Mouse (Mus musculus) heart, embryonic 16.5 days (tissue): ENCODE measurements at regions not wholly inside any gene's neighbourhood (a gene's known extent, or its start where the extent isn't known, plus 50 kb on each side); places are given as distances from the start of the nearest gene placed in this dataset.
"Not testable (repeated sequence)": the region's sequence is repeated elsewhere in the genome, so short reads cannot be mapped to it uniquely, and the experiment has no call there.

Experiments used
- ATAC-seq: fragments of 200-750 bp; cut with Nextera tagmentation; replicated peaks from 2 replicates; pipeline ENCODE4 v1.8.0; 2017; ENCODE audit warnings: moderate number of reproducible peaks; ENCODE audit not compliant: insufficient read depth, low FRiP score; ENCODE audit errors: extremely low read depth
- H3K27ac ChIP-seq: fragments of 300-500 bp; sonication (generic); 2 replicates; pipeline ENCODE4 v1.5.1; 2014; ENCODE audit warnings: mild to moderate bottlenecking, low read length, control low read depth, moderate library complexity
- H3K27me3 ChIP-seq: fragments of 300-500 bp; sonication (generic); 2 replicates; pipeline ENCODE4 v1.6.1; 2014; ENCODE audit warnings: low read length, mixed read lengths; ENCODE audit not compliant: control insufficient read depth, insufficient read depth
- H3K36me3 ChIP-seq: fragments of 300-500 bp; sonication (generic); 2 replicates; pipeline ENCODE4 v1.6.1; 2014; ENCODE audit not compliant: control insufficient read depth, insufficient read depth
- H3K4me1 ChIP-seq: fragments of 300-500 bp; sonication (generic); 2 replicates; pipeline ENCODE4 v1.6.1; 2014; ENCODE audit warnings: low read length, mixed read lengths; ENCODE audit not compliant: control insufficient read depth, insufficient read depth
- H3K4me2 ChIP-seq: fragments of 300-500 bp; sonication (generic); 2 replicates; pipeline ENCODE4 v1.6.1; 2014; ENCODE audit warnings: low read depth, mild to moderate bottlenecking, control low read depth, low read length
- H3K4me3 ChIP-seq: fragments of 300-500 bp; sonication (generic); 2 replicates; pipeline ENCODE4 v1.5.1; 2014; ENCODE audit warnings: mild to moderate bottlenecking, control low read depth, low read length
- H3K9ac ChIP-seq: fragments of 300-500 bp; sonication (generic); 2 replicates; pipeline ENCODE4 v1.6.1; 2014; ENCODE audit warnings: low read length, control low read depth
- H3K9me3 ChIP-seq: fragments of 300-500 bp; sonication (generic); replicated peaks from 2 replicates; pipeline ENCODE4 v1.6.1; 2016; ENCODE audit warnings: low read length; ENCODE audit not compliant: control insufficient read depth
- WGBS: fragments of 180-500 bp; shearing (Covaris S2); extraction: QIAGEN DNeasy Blood & Tissue Kit; methylation state at CpG from one replicate; pipeline ENCODE4 v1.1.7; 2014; 5-methylcytosine and 5-hydroxymethylcytosine counted together

DNA sequence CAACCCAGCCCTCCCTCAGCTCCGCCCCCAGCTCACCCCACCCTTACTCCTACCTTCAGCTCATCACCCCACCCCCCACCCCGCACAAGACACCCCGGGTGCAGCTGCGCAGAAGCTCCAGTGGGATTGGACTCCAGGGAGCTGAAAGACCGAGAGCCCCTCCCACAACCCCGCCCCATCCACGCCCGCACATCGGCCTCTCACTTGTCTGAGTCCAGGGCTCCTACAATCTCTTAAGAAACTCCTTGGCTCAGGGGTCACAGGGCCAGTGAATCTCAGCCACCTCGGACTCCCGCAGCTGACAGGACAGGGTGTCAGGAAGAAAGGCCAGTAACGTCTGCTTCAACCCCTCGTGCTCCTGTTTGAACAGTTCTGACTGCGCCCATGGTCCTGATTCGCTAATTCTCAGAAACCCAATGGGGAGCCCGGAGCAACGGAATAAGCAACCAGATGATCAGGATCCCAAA, 120.7 kb downstream of the Map1s start:
- H3K4me3 ChIP-seq = peak overlapping the region; percentile 19; the same call in 1 of the 2 replicates
- H3K27me3 ChIP-seq, H3K27ac ChIP-seq, H3K4me1 ChIP-seq, H3K9me3 ChIP-seq, H3K36me3 ChIP-seq, ATAC-seq, H3K9ac ChIP-seq: not testable (repeated sequence)
- peak overlapping the region; percentile 57 for H3K4me2 ChIP-seq
- 4% methylated on average over 17 of the region's 17 CpGs for WGBS

DNA sequence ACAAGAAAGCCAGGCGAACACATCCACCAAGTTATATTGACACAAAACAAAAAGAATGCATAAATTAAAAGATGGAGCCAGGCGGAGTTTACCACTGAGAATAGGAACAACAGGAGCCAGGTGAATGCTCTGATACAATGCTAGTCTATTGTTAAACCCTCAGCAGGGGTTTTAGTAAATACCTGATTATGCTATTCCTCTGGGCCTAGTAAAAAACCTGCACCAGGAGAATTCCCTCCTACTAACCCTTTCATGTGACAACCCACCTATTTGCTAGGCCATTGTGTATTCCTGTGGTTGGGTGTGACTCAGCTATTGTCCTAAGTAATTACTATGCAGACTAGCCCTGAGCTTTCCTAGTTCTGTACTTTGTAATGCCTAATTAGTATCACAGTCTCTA, 122.8 kb downstream of the Map1s start:
- not testable (repeated sequence) for H3K9me3 ChIP-seq, H3K27ac ChIP-seq, H3K4me3 ChIP-seq, H3K4me1 ChIP-seq, H3K9ac ChIP-seq, H3K4me2 ChIP-seq, H3K36me3 ChIP-seq, ATAC-seq, H3K27me3 ChIP-seq
- 81% methylated on average over 2 of the region's 2 CpGs for WGBS
